In the genomic region with DNA sequence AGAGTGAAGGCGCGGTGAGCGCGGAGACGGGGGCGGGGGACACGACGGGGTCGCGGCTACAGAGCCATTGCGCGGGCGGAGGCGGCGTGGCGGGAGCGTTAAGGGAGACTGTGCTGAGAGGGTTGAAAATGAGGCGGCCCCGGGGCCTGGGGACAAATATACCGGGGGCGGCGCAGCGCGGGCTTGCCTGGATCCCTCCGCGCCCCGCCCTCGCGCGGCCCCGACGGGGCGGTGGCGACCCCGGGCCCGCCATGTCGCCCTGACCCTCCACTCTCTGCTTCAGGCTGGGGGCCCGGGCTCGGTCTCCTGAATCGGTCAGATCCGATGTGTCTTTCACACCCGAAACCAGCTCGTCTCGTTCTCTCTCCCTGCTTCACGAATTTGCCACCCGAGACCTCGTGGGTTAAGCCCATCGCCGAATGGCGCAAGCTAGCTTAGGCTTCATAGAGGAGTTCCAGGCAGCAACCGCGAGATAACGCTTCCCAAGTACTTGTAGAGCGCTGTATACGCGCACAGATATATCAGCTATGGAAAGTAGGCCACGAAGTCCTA, we compare ENCODE assay signal across 8 mouse cellular contexts. TPM values are rescaled to one million over a fixed set of nuclear protein-coding genes. Genes with fewer than 3 reads are reported as not detected.
DNase-seq lines count a peak whose midpoint lies in the region; ATAC-seq lines count a peak whose summit lies in the region.

A gene (minus strand): TSS at position 189 of the 552 bp plus-strand sequence.

- intact Hi-C loops in heart, postnatal 36 days (cut with DNase I): no loop called here

- no peaks in the 10 kb centered on the region for H3K9me3 ChIP-seq in forebrain, embryonic 11.5 days (ENCODE audit: control insufficient read depth, low read length)
- H3K9me3 ChIP-seq in limb, embryonic 12.5 days: no peaks in the 10 kb centered on the region
- H3K9me3 ChIP-seq in midbrain, embryonic 15.5 days: no peaks in the 10 kb centered on the region

- H3K27ac ChIP-seq in forebrain, embryonic 11.5 days (ENCODE audit: low read depth, low read length): peak within 1 kb of the TSS; percentile 94
- peak within 1 kb of the TSS; percentile 97 for H3K27ac ChIP-seq in limb, embryonic 12.5 days
- H3K27ac ChIP-seq in midbrain, embryonic 15.5 days: peak within 1 kb of the TSS; percentile 90

- H3K36me3 ChIP-seq in forebrain, embryonic 11.5 days (ENCODE audit: control insufficient read depth, insufficient read depth, low read length): no peaks in the 10 kb centered on the region
- peaks cover 36% of the 10 kb centered on the region for H3K36me3 ChIP-seq in limb, embryonic 12.5 days
- no peaks in the 10 kb centered on the region for H3K36me3 ChIP-seq in midbrain, embryonic 15.5 days (replicated peaks)

- ATAC-seq in forebrain, embryonic 11.5 days (replicated peaks; ENCODE audit: low FRiP score): peak; percentile 26
- peak; percentile 6 for ATAC-seq in limb, embryonic 12.5 days (ENCODE audit: insufficient number of reproducible peaks, insufficient read depth, low FRiP score, low TSS enrichment, low read depth)
- no peak; the same call in 1 of the 2 replicates for ATAC-seq in midbrain, embryonic 15.5 days (replicated peaks)
- ATAC-seq in activated CD4-positive, CD25-positive, alpha-beta regulatory T cell, adult 4 months: no peak

- no peaks in the 10 kb centered on the region for H3K27me3 ChIP-seq in forebrain, embryonic 11.5 days (ENCODE audit: control insufficient read depth, insufficient read depth, low read length)
- H3K27me3 ChIP-seq in limb, embryonic 12.5 days: no peaks in the 10 kb centered on the region
- no peaks in the 10 kb centered on the region for H3K27me3 ChIP-seq in midbrain, embryonic 15.5 days (replicated peaks)

- DNase-seq in layer of hippocampus, adult 18-20 months (ENCODE audit: low spot score in 2 of 2): no peak
- no peak for DNase-seq in layer of hippocampus, adult 11-12 months (ENCODE audit: low spot score)
- peak; percentile 83 for DNase-seq in adrenal gland, postnatal 10 days
- peak; percentile 86 for DNase-seq in forebrain, embryonic 11.5 days (ENCODE audit: low spot score)
- peak; percentile 68 to 81 for DNase-seq in heart, postnatal 36 days

- peak within 1 kb of the TSS; percentile 86 for H3K4me3 ChIP-seq in forebrain, embryonic 11.5 days (ENCODE audit: low read depth, low read length)
- peak within 1 kb of the TSS; percentile 72 for H3K4me3 ChIP-seq in limb, embryonic 12.5 days (replicated peaks)
- peak within 1 kb of the TSS; percentile 68 for H3K4me3 ChIP-seq in midbrain, embryonic 15.5 days

- H3K9ac ChIP-seq in forebrain, embryonic 11.5 days (ENCODE audit: low read length): peak within 1 kb of the TSS; percentile 98
- peak within 1 kb of the TSS; percentile 90 for H3K9ac ChIP-seq in limb, embryonic 12.5 days (replicated peaks)
- peak within 1 kb of the TSS; percentile 71 for H3K9ac ChIP-seq in midbrain, embryonic 15.5 days

- WGBS in forebrain, embryonic 11.5 days: under 1% methylated on average over 56 of the region's 57 CpGs
- under 1% methylated on average over 57 of the region's 57 CpGs for WGBS in limb, embryonic 12.5 days
- under 1% methylated on average over 55 of the region's 57 CpGs for WGBS in midbrain, embryonic 15.5 days

- peaks cover 18% of the 10 kb centered on the region for H3K4me1 ChIP-seq in forebrain, embryonic 11.5 days (replicated peaks; ENCODE audit: control insufficient read depth, insufficient read depth, low read length)
- H3K4me1 ChIP-seq in limb, embryonic 12.5 days (replicated peaks): peaks cover 41% of the 10 kb centered on the region
- peaks cover 46% of the 10 kb centered on the region for H3K4me1 ChIP-seq in midbrain, embryonic 15.5 days

- H3K4me2 ChIP-seq in forebrain, embryonic 11.5 days (ENCODE audit: low read depth, low read length, severe bottlenecking): peak within 1 kb of the TSS; percentile 73
- H3K4me2 ChIP-seq in limb, embryonic 12.5 days: peak within 1 kb of the TSS; percentile 87
- H3K4me2 ChIP-seq in midbrain, embryonic 15.5 days: peak within 1 kb of the TSS; percentile 63

RNA-seq across cellular contexts. Expression of the gene that starts here (rescaled TPM):
- total RNA-seq in layer of hippocampus, adult 18-20 months (2021): 10 to 100 TPM; 27.4 to 27.9 TPM
- total RNA-seq in adrenal gland, postnatal 10 days (2021): 100 to 1,000 TPM; 144 to 202 TPM
- 3.2 and 3.4 TPM in 2 replicates for polyA plus RNA-seq in forebrain, embryonic 11.5 days (2014; fragmentation: Nextera tagmentation; extraction: Ambion mirVana)
- total RNA-seq in heart, postnatal 36 days (2021): 10 to 100 TPM; 54.3 to 62.0 TPM
- polyA plus RNA-seq in limb, embryonic 12.5 days (2016; fragmentation: Nextera tagmentation; extraction: Ambion mirVana): 3.7 and 4.1 TPM in 2 replicates
- polyA plus RNA-seq in midbrain, embryonic 15.5 days (2015; fragmentation: Nextera tagmentation; extraction: Ambion mirVana): 2.8 and 3.9 TPM in 2 replicates
- 1 to 10 TPM in 1 of 2 experiments, not detected in 1; 1.1 TPM for polyA plus RNA-seq in activated CD4-positive, CD25-positive, alpha-beta regulatory T cell, adult 4 months (2017; shearing (Covaris generic))

Comparison
In these comparisons a context has a peak if more than half of its experiments do, and no peak if none do; other contexts are left out.
1. DNase-seq: peak in adrenal gland, postnatal 10 days (single experiment), forebrain, embryonic 11.5 days (single experiment) and heart, postnatal 36 days (2 of 2); none in layer of hippocampus, adult 18-20 months (0 of 2) and layer of hippocampus, adult 11-12 months (single experiment).
2. ATAC-seq: peak in forebrain, embryonic 11.5 days (single experiment) and limb, embryonic 12.5 days (single experiment); none in midbrain, embryonic 15.5 days (single experiment) and activated CD4-positive, CD25-positive, alpha-beta regulatory T cell, adult 4 months (single experiment).
3. Peak in every context shown above with its lines, with median percentiles within 50 percentile points of each other: H3K27ac ChIP-seq, H3K4me2 ChIP-seq, H3K4me3 ChIP-seq and H3K9ac ChIP-seq.